Mouse (Mus musculus) liver, adult 2 months (tissue): ENCODE data around the gene Acsm3. TPM values are rescaled to one million over a fixed set of nuclear protein-coding genes. Genes with fewer than 3 reads are reported as not detected.

Experiments used
- DNase-seq: peaks from one replicate; pipeline ENCODE4 v3.0.0-alpha.2; 2011; ENCODE audit warnings: low read depth, low spot score; ENCODE audit errors: extremely low read depth
- H3K27ac ChIP-seq: fragments of 200-500 bp; replicated peaks from 2 replicates; pipeline ENCODE4 v1.5.1; 2012; ENCODE audit warnings: low read depth, mild to moderate bottlenecking, control low read depth, inconsistent platforms, low read length; ENCODE audit not compliant: insufficient read depth
- H3K27me3 ChIP-seq: fragments of 200-500 bp; 2 replicates; pipeline ENCODE4 v1.6.1; 2012; ENCODE audit warnings: mild to moderate bottlenecking, moderate library complexity, low read length, inconsistent platforms; ENCODE audit not compliant: control insufficient read depth, insufficient read depth
- H3K36me3 ChIP-seq: fragments of 200-500 bp; 2 replicates; pipeline ENCODE4 v1.6.1; 2012; ENCODE audit warnings: low read length, inconsistent platforms; ENCODE audit not compliant: control insufficient read depth, insufficient read depth
- H3K4me1 ChIP-seq: fragments of 200-500 bp; 2 replicates; pipeline ENCODE4 v1.6.1; 2011; ENCODE audit warnings: low read length; ENCODE audit not compliant: control insufficient read depth, insufficient read depth
- H3K4me3 ChIP-seq: fragments of 200-500 bp; 2 replicates; pipeline ENCODE4 v1.5.1; 2011; ENCODE audit warnings: low read depth, mild to moderate bottlenecking, control low read depth, low read length, moderate library complexity; ENCODE audit not compliant: insufficient read depth
- H3K79me2 ChIP-seq: fragments of 200-500 bp; 2 replicates; pipeline ENCODE4 v1.6.1; 2012; ENCODE audit warnings: inconsistent platforms, mild to moderate bottlenecking, low read length, moderate library complexity; ENCODE audit not compliant: control insufficient read depth, insufficient read depth
- H3K9ac ChIP-seq: fragments of 200-500 bp; 2 replicates; pipeline ENCODE4 v1.6.1; 2012; ENCODE audit warnings: low read depth, mild to moderate bottlenecking, control low read depth, inconsistent platforms, low read length
- CTCF ChIP-seq: fragments of 200-500 bp; IDR thresholded peaks from 2 replicates; pipeline ENCODE4 v1.5.1; 2011; ENCODE audit warnings: low read depth, low read length, control low read depth
- POLR2A ChIP-seq: fragments of 200-500 bp; IDR thresholded peaks from 2 replicates; pipeline ENCODE4 v1.6.1; 2011; ENCODE audit warnings: low read length, control low read depth; ENCODE audit not compliant: insufficient read depth; ENCODE audit errors: extremely low read depth
- WGBS: fragments of 180-500 bp; shearing (Covaris S2); methylation state at CpG from one replicate; pipeline ENCODE4 v1.1.7; 2018; 5-methylcytosine and 5-hydroxymethylcytosine counted together
- polyA plus RNA-seq: library from polyadenylated mRNA; depleted of rRNA; stranded (reverse); fragments of >200 nt; gene quantifications from 2 replicates; pipeline ENCODE4 v1.2.3, GENCODE M21; 2012; rRNA removed
- total RNA-seq: library from RNA; depleted of rRNA; stranded (reverse); fragments of >200 nt; gene quantifications from 2 replicates; pipeline ENCODE4 v1.2.3, GENCODE M21; 2014; rRNA removed

Acsm3 gene
- total and polyA plus RNA-seq, 2 experiments, result 49.8 to 304 TPM

DNA sequence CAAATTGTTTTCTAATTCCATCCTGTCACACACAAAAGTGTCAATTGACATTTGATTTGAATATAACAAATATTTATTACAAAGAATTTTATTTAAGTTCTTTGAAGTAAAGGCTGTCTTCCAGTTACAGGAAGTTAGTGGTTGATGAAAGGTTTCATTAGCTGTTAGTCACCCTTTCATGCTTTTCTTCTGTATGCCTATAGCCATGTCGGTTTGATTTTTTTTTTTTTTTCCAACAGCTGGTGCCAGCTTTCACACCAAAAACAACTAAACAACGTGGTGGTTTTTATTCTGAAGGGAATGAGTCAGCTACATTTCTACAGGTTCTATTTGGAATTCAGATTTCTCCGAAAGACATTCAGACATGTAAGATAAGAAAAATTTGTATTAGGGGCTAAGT is 40.3 kb downstream of the Acsm3 start:
- Histone ChIP-seq H3K36me3 (peaks cover 5% of the 10 kb centered on the region), H3K27ac (no peak overlapping the region), H3K4me1 (no peaks in the 10 kb centered on the region), H3K79me2 (no peaks in the 10 kb centered on the region), H3K9ac (no peak overlapping the region), H3K27me3 (no peaks in the 10 kb centered on the region), H3K4me3 (no peak overlapping the region)
- 84% methylated on average over 3 of the region's 3 CpGs for WGBS
- DNase-seq, result no peak
- no peak for TF ChIP-seq POLR2A
- TF ChIP-seq CTCF, result no peak

DNA sequence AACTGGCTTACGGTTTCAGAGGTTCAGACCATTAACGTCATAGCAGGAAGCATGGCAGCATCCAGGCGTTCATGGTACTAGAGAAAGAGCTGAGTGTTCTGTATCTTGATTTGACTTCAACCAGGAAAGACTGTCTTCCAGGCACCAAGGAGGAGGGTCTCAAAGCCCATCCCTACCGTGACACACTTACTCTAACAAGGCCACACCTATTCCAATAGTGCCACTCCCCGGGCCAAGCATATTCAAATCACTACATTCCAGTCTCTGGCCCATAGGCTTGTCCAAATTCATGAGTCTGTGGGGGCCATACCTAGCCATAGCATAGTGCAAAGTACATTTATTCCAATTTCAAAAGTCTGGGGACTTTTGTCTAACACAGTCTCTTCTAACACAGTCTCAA is 46.7 kb downstream of the Acsm3 start:
- no peak for DNase-seq
- peaks cover 8% of the 10 kb centered on the region for H3K36me3 ChIP-seq
- H3K4me3 ChIP-seq, result no peak overlapping the region
- H3K4me1 ChIP-seq, result no peaks in the 10 kb centered on the region
- H3K27me3 ChIP-seq, result no peaks in the 10 kb centered on the region
- H3K79me2 ChIP-seq, result no peaks in the 10 kb centered on the region
- no peak for TF ChIP-seq POLR2A
- TF ChIP-seq CTCF, result no peak
- no peak overlapping the region for H3K27ac ChIP-seq
- WGBS, result 96% methylated on average over 5 of the region's 5 CpGs
- H3K9ac ChIP-seq, result no peak overlapping the region

DNA sequence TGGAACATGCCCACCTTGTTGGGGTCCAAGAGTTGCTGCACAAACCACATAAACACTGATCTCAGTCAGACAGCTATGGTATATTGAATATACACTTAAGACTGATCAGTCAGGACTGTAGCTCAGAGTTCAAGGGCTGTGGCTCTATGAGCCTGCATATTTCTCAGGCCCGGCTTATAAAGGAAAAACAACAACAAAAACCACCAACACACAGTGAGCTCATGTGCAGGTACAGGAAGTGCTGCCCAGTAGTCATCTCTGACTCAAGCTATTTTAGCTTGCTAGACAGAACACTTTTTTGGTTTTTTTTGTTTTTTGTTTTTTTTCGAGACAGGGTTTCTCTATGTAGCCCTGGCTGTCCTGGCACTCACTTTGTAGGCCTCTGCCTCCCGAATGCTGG is 48.0 kb downstream of the Acsm3 start:
- H3K36me3 ChIP-seq, result peaks cover 8% of the 10 kb centered on the region
- DNase-seq, result no peak
- H3K27ac ChIP-seq, result no peak overlapping the region
- H3K27me3 ChIP-seq, result no peaks in the 10 kb centered on the region
- no peak overlapping the region for H3K9ac ChIP-seq
- TF ChIP-seq CTCF (no peak), POLR2A (no peak)
- no peaks in the 10 kb centered on the region for H3K79me2 ChIP-seq
- no peaks in the 10 kb centered on the region for H3K4me1 ChIP-seq
- 98% methylated on average over 3 of the region's 3 CpGs for WGBS
- no peak overlapping the region for H3K4me3 ChIP-seq

DNA sequence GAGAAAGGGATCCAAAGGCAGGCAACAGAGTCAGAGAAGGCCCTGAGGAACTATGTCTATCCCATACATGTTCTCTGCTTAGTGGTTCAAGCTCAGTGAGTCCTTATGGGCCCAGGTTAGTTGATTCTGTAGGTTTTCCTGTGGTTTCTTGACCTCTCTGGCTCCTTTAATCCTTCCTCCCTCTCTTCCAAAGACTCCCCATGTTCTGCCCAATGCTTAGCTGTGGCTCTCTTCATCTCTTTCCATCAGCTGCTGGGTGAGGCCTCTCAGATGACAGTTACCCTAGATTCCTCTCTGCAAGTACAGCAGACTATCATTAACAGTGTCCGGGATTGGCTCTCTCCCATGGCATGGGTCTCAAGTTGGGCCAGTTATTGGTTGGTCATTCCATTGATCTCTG is 74.6 kb downstream of the Acsm3 start:
- H3K9ac ChIP-seq, result no peak overlapping the region
- TF ChIP-seq POLR2A, result no peak
- no peak for TF ChIP-seq CTCF
- whole genome bisulfite sequencing, result 73% methylated on average over 1 of the region's 1 CpGs
- no peaks in the 10 kb centered on the region for H3K79me2 ChIP-seq
- no peak overlapping the region for H3K27ac ChIP-seq
- H3K27me3 ChIP-seq, result no peaks in the 10 kb centered on the region
- DNase-seq, result no peak
- no peaks in the 10 kb centered on the region for H3K36me3 ChIP-seq
- no peaks in the 10 kb centered on the region for H3K4me1 ChIP-seq
- no peak overlapping the region for H3K4me3 ChIP-seq

DNA sequence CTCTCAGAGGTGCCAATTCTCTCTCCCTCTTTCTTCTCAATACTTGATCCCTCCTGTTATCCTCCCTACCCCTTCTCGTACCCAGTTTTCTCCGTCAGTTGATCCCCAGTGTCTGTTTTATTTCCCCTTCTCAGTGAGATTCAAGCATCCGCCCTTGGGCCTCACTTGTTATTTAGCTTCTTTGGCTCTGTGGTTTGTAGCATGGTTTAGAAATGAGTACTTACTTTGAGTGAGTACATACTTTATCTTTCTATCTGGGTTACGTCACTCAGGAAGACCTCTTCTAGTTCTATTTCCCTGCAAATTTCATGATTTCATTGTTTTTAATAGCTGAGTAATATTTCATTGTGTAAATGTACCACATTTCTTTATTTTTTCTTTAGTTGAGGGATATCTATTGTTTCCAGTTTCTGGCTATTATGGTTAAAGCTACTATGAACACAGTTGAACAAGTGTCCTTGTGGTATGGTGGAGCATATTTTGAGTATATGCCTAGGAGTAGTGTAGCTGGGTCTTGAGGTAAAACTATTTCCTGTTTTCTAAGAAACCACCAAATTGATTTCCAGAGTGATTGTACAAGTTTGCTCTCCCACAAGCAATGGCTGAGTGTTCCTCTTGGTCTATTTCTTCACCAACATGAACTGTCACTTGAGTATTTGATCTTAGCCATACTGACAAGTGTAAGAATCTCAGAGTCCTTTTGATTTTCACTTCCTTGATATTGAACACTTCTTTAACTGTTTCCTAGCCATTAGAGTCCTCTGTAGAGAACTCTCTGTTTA is 75.5 kb downstream of the Acsm3 start:
- Histone ChIP-seq H3K27ac (no peak overlapping the region), H3K4me1 (no peaks in the 10 kb centered on the region), H3K27me3 (no peaks in the 10 kb centered on the region), H3K79me2 (no peaks in the 10 kb centered on the region), H3K4me3 (no peak overlapping the region), H3K9ac (no peak overlapping the region), H3K36me3 (no peaks in the 10 kb centered on the region)
- DNase-seq, result no peak
- TF ChIP-seq POLR2A (no peak), CTCF (no peak)
- WGBS, result 92% methylated on average over 4 of the region's 4 CpGs

Other genes starting within 250 kb of the Acsm3 start
- 104 and 109 TPM in 2 replicates for gene Acsm5, start 241.5 kb upstream of the Acsm3 start, total RNA-seq
- gene Acsm5, start 241.5 kb upstream of the Acsm3 start, polyA plus RNA-seq, result 86.9 and 127 TPM in 2 replicates
- gene Pdilt, start 237.4 kb upstream of the Acsm3 start, total RNA-seq, result 5.7 and 11.6 TPM in 2 replicates
- 1.3 and 2.0 TPM in 2 replicates for gene Pdilt, start 237.4 kb upstream of the Acsm3 start, polyA plus RNA-seq
- gene Acsm2, start 206.6 kb upstream of the Acsm3 start, total RNA-seq, result 2.3 and 8.3 TPM in 2 replicates
- gene Acsm2, start 206.6 kb upstream of the Acsm3 start, polyA plus RNA-seq, result 1.2 TPM in 2 replicates
- gene Acsm1, start 153.9 kb upstream of the Acsm3 start, total RNA-seq, result 357 and 475 TPM in 2 replicates
- gene Acsm1, start 153.9 kb upstream of the Acsm3 start, polyA plus RNA-seq, result 223 and 257 TPM in 2 replicates
- not detected in 2 replicates for gene Acsm4, start 70.9 kb upstream of the Acsm3 start, total RNA-seq
- not detected in 2 replicates for gene Acsm4, start 70.9 kb upstream of the Acsm3 start, polyA plus RNA-seq
- 11.8 and 13.6 TPM in 2 replicates for gene Thumpd1, start 40.1 kb upstream of the Acsm3 start, total RNA-seq
- gene Thumpd1, start 40.1 kb upstream of the Acsm3 start, polyA plus RNA-seq, result 6.0 and 7.2 TPM in 2 replicates
- 4.8 and 5.4 TPM in 2 replicates for gene Rexo5, start 33.1 kb downstream of the Acsm3 start, total RNA-seq
- gene Rexo5, start 33.1 kb downstream of the Acsm3 start, polyA plus RNA-seq, result 1.0 and 1.9 TPM in 2 replicates
- 3.6 and 4.5 TPM in 2 replicates for gene Eri2, start 33.1 kb downstream of the Acsm3 start, total RNA-seq
- gene Eri2, start 33.1 kb downstream of the Acsm3 start, polyA plus RNA-seq, result 0.61 and 0.80 TPM in 2 replicates
- 4.6 and 6.2 TPM in 2 replicates for gene Lyrm1, start 134.9 kb downstream of the Acsm3 start, total RNA-seq
- 0.95 and 1.2 TPM in 2 replicates for gene Lyrm1, start 134.9 kb downstream of the Acsm3 start, polyA plus RNA-seq
- 5.3 and 5.6 TPM in 2 replicates for gene Dcun1d3, start 135.4 kb downstream of the Acsm3 start, total RNA-seq
- 3.2 and 5.7 TPM in 2 replicates for gene Dcun1d3, start 135.4 kb downstream of the Acsm3 start, polyA plus RNA-seq